Mouse (Mus musculus): ENCODE measurements around the gene Dbf4.

DNA sequence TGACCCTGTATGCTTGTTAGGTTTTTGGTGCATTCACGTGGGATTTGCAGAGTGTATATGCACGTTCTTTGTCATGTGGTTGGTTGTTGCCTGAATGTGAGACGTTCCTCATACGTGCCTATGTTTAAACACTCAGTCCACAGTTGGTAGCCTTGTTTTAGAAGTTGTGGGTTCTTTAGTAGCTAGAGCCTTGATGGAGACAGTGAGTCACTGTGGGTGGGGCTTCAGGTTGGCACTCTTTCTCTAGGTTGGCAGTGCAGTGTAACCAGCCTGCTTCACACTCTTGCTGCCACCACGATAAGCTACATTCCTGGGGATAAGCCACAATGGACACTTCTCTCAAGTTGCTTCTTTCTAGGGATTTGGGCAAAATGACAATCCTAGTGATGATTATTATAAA, 34.0 kb upstream of the Dbf4 start:
- no peak for TF ChIP-seq CTCF (IDR thresholded peaks at IDR 0.05; ENCODE audit: insufficient read depth, low read depth, low read length)
- no peak for TF ChIP-seq POLR2A (IDR thresholded peaks at IDR 0.05; ENCODE audit: insufficient read depth, low read depth, low read length)

Measured in olfactory bulb, adult 2 months (tissue).